8 mouse cellular contexts compared by ENCODE assay signal in genomic region chr10:62987341-62987740, GRCm38 (mm10). TPM values are rescaled to one million over a fixed set of nuclear protein-coding genes. Genes with fewer than 3 reads are reported as not detected.
DNase-seq lines count a peak whose midpoint lies in the region; ATAC-seq lines count a peak whose summit lies in the region.

No protein-coding gene starts in this region.

- intact Hi-C loops in heart, postnatal 10 days (cut with DNase I): no loop called here

- ATAC-seq in neutrophil, adult 5-6 weeks (ENCODE audit: extremely low read depth, insufficient number of reproducible peaks, low FRiP score, poor library complexity, severe bottlenecking): peak; percentile 30; the same call in 1 of the 2 replicates
- no peak for ATAC-seq in frontal cortex, adult (ENCODE audit: low TSS enrichment)

- DNase-seq in heart, postnatal 10 days: peak; percentile 11 to 23
- DNase-seq in heart, adult 8-10 months (ENCODE audit: low spot score): no peak
- peak; percentile 44 for DNase-seq in spleen, adult 12 weeks (ENCODE audit: low spot score)
- no peak for DNase-seq in spleen, adult 18-20 months
- DNase-seq in embryo, embryonic 11 days: peak; percentile 38
- DNase-seq in cerebellum, adult 9-11 months: no peak

RNA-seq across cellular contexts. Expression of gene Rufy2, which starts 7.3 kb away (rescaled TPM):
- total RNA-seq in heart, postnatal 10 days (2021): 10 to 100 TPM; 17.3 to 19.0 TPM
- 10 to 100 TPM in 2 of 4 experiments, 1 to 10 TPM in 2; 6.4 to 10.8 (median 9.6) TPM for total RNA-seq in heart, adult 8-10 months (2022)
- 34.0 and 35.5 TPM in 2 replicates for total RNA-seq in neutrophil, adult 5-6 weeks (2017)

RNA-seq across cellular contexts. Expression of gene Hnrnph3, which starts 36.7 kb away (rescaled TPM):
- total RNA-seq in heart, postnatal 10 days (2021): 10 to 100 TPM; 31.1 to 32.6 TPM
- 10 to 100 TPM; 28.4 to 38.8 (median 30.2) TPM for total RNA-seq in heart, adult 8-10 months (2022)
- 127 and 138 TPM in 2 replicates for total RNA-seq in neutrophil, adult 5-6 weeks (2017)

RNA-seq across cellular contexts. Expression of gene Pbld2, which starts 36.8 kb away (rescaled TPM):
- total RNA-seq in heart, postnatal 10 days (2021): 1 to 10 TPM; 2.7 to 2.9 TPM
- total RNA-seq in heart, adult 8-10 months (2022): 10 to 100 TPM in 2 of 4 experiments, 1 to 10 TPM in 2; 8.9 to 13.2 (median 10.3) TPM
- 1.1 and 1.9 TPM in 2 replicates for total RNA-seq in neutrophil, adult 5-6 weeks (2017)

RNA-seq across cellular contexts. Expression of gene Dna2, which starts 40.5 kb away (rescaled TPM):
- 1 to 10 TPM; 3.3 to 3.5 TPM for total RNA-seq in heart, postnatal 10 days (2021)
- under 1 TPM; 0.38 to 0.66 (median 0.57) TPM for total RNA-seq in heart, adult 8-10 months (2022)
- 16.6 and 17.6 TPM in 2 replicates for total RNA-seq in neutrophil, adult 5-6 weeks (2017)

Comparison
In these comparisons a context has a peak if more than half of its experiments do, and no peak if none do; other contexts are left out.
1. DNase-seq: peak in heart, postnatal 10 days (2 of 2), spleen, adult 12 weeks (single experiment) and embryo, embryonic 11 days (single experiment); none in heart, adult 8-10 months (single experiment), spleen, adult 18-20 months (0 of 2) and cerebellum, adult 9-11 months (single experiment).